ENCODE assay signal across 15 mouse cellular contexts in genomic region chr5:106285152-106285551, GRCm38 (mm10).
DNase-seq lines count a peak whose midpoint lies in the region; ATAC-seq and TF ChIP-seq lines count a peak whose summit lies in the region.
"Had no signal": no experiment of that assay in that cellular context is flagged by ENCODE, and none has a peak within 500 bp of the region (broad histone marks: within the 10 kb centered on the region; RNA-seq: fewer than 3 reads in every experiment).

No protein-coding gene starts in this region.

- ATAC-seq in heart, embryonic 15.5 days (replicated peaks; ENCODE audit: insufficient number of reproducible peaks, insufficient read depth, low FRiP score, low read depth), result no peak
- peak; percentile 65; the same call in 1 of the 2 replicates for ATAC-seq in midbrain, embryonic 13.5 days
- ATAC-seq in hindbrain, embryonic 14.5 days (ENCODE audit: low FRiP score), result no peak

- H3K4me3 ChIP-seq in heart, embryonic 15.5 days, result no peak overlapping the region
- no peak overlapping the region for H3K4me3 ChIP-seq in midbrain, embryonic 13.5 days (replicated peaks)
- no peak overlapping the region for H3K4me3 ChIP-seq in hindbrain, embryonic 14.5 days (replicated peaks; ENCODE audit: low read length)
- H3K4me3 ChIP-seq: limb, embryonic 12.5 days had no signal

- no peak for TF ChIP-seq CTCF in brain, embryonic 14.5 days (IDR thresholded peaks at IDR 0.05; ENCODE audit: borderline replicate concordance, extremely low read depth, insufficient read depth, insufficient read length)

- no peak overlapping the region for H3K9ac ChIP-seq in heart, embryonic 15.5 days
- H3K9ac ChIP-seq in midbrain, embryonic 13.5 days (replicated peaks), result no peak overlapping the region
- no peak overlapping the region for H3K9ac ChIP-seq in hindbrain, embryonic 14.5 days
- H3K9ac ChIP-seq: limb, embryonic 12.5 days; liver, embryonic 14.5 days had no signal

- no peaks in the 10 kb centered on the region for H3K36me3 ChIP-seq in heart, embryonic 15.5 days
- no peaks in the 10 kb centered on the region for H3K36me3 ChIP-seq in midbrain, embryonic 13.5 days
- H3K36me3 ChIP-seq in hindbrain, embryonic 14.5 days (replicated peaks; ENCODE audit: control insufficient read depth, insufficient read depth), result no peaks in the 10 kb centered on the region
- H3K36me3 ChIP-seq: limb, embryonic 12.5 days had no signal

- H3K4me1 ChIP-seq in heart, embryonic 15.5 days (replicated peaks), result peaks cover 10% of the 10 kb centered on the region
- peaks cover 10% of the 10 kb centered on the region for H3K4me1 ChIP-seq in midbrain, embryonic 13.5 days (replicated peaks)
- no peaks in the 10 kb centered on the region for H3K4me1 ChIP-seq in hindbrain, embryonic 14.5 days (replicated peaks; ENCODE audit: control insufficient read depth, insufficient read depth, low read length)

- no peaks in the 10 kb centered on the region for H3K27me3 ChIP-seq in heart, embryonic 15.5 days
- H3K27me3 ChIP-seq in midbrain, embryonic 13.5 days, result 0 out of 2 replicates have a peak, but pooled peaks cover 6% of the 10 kb centered on the region
- H3K27me3 ChIP-seq in hindbrain, embryonic 14.5 days (ENCODE audit: control insufficient read depth, insufficient read depth, low read length), result no peaks in the 10 kb centered on the region
- H3K27me3 ChIP-seq: limb, embryonic 12.5 days had no signal

- H3K27ac ChIP-seq in heart, embryonic 15.5 days, result no peak overlapping the region
- 0 out of 2 replicates have a peak overlapping the region, but pooled peaks have one; percentile 2 for H3K27ac ChIP-seq in midbrain, embryonic 13.5 days
- H3K27ac ChIP-seq in hindbrain, embryonic 14.5 days, result no peak overlapping the region
- H3K27ac ChIP-seq: limb, embryonic 12.5 days; liver, embryonic 14.5 days; macrophage had no signal

- peak overlapping the region; percentile 31; the same call in 1 of the 2 replicates for H3K4me2 ChIP-seq in heart, embryonic 15.5 days
- H3K4me2 ChIP-seq in midbrain, embryonic 13.5 days (replicated peaks), result no peak overlapping the region
- no peak overlapping the region for H3K4me2 ChIP-seq in hindbrain, embryonic 14.5 days (replicated peaks)
- H3K4me2 ChIP-seq: limb, embryonic 12.5 days had no signal

- TF ChIP-seq POLR2A in brain, embryonic 14.5 days (IDR thresholded peaks at IDR 0.05; ENCODE audit: borderline replicate concordance, extremely low read depth, insufficient read depth, insufficient read length, poor library complexity, severe bottlenecking), result no peak

- DNase-seq in embryo, embryonic 10 days (ENCODE audit: low spot score), result peak; percentile 24
- DNase-seq in embryo, embryonic 9.5 days (ENCODE audit: extremely low spot score), result no peak
- DNase-seq in heart, adult 8-10 months (ENCODE audit: low spot score), result no peak
- DNase-seq in brain, embryonic 14.5 days (ENCODE audit: low read depth), result peak; percentile 63
- DNase-seq in spleen, adult 18-20 months, result no peak
- DNase-seq in hindbrain, embryonic 14.5 days (ENCODE audit: low spot score), result no peak
- DNase-seq: adrenal gland, postnatal 10 days; cerebellum, adult 8-10 months; kidney, adult 2 months; kidney, postnatal 4 days had no signal

- no peaks in the 10 kb centered on the region for H3K9me3 ChIP-seq in heart, embryonic 15.5 days (replicated peaks)
- no peaks in the 10 kb centered on the region for H3K9me3 ChIP-seq in midbrain, embryonic 13.5 days
- H3K9me3 ChIP-seq in hindbrain, embryonic 14.5 days (ENCODE audit: control insufficient read depth, low read length), result no peaks in the 10 kb centered on the region
- H3K9me3 ChIP-seq: limb, embryonic 12.5 days had no signal

- WGBS in heart, embryonic 15.5 days, result 15% methylated on average over 4 of the region's 4 CpGs
- 2% methylated on average over 4 of the region's 4 CpGs for WGBS in midbrain, embryonic 13.5 days
- 7% methylated on average over 4 of the region's 4 CpGs for whole genome bisulfite sequencing in hindbrain, embryonic 14.5 days

Comparison
In these comparisons a context has a peak if more than half of its experiments do, and no peak if none do; other contexts are left out.
1. DNase-seq: peak in embryo, embryonic 10 days (single experiment) and brain, embryonic 14.5 days (single experiment); none in embryo, embryonic 9.5 days (single experiment), heart, adult 8-10 months (single experiment), spleen, adult 18-20 months (0 of 2) and hindbrain, embryonic 14.5 days (single experiment).